Mouse (Mus musculus): Measurements from ENCODE around the gene Phc3. TPM values are rescaled to one million over a fixed set of nuclear protein-coding genes. Genes with fewer than 3 reads are reported as not detected.

Gene Phc3
- polyA plus RNA-seq, 2 experiments, result 1.9 to 2.9 TPM

DNA sequence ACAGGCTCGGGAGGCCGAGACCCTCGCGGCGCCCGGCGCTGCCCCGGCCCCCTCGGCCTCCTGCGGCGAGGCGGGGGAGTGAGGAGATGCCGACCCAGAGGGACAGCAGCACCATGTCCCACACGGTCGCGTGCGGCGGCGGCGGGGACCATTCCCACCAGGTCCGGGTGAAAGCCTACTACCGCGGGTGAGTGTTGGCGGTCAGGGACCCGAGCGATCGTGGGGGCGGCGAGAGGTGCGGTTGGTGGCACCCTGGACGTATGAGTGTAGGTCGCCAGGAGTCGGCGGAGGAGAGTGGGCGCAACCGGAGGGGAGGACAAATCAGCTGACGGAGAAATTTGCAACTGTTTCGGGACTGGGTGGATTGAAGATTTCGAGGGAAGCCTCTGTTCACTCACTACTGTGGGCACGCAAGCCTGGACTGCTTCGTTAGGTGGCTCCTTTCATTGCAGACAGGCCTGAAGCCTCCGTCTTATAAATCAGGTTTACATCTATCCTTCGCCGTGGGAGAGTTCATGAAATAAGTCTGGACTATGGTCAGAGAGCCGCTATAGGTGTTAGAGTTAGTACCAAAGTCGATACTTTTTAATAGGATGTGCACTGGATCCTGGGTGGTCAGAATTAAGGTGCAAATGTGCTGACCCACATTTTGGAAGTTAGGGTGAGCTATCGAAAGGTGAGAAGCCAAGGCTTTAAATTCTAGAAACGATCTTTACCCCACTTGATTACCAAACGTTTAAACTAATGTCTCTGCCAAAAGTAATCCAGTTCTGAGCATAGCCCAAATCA is 26.9 kb upstream of the Phc3 start:
- Histone ChIP-seq H3K4me3 (ENCODE audit: insufficient read depth in 1 of 2, low read depth in 2 of 2, low read length in 2 of 2) (peak overlapping the region; percentile 70 to 96), H3K4me1 (replicated peaks; ENCODE audit: control insufficient read depth in 2 of 2, insufficient read depth in 2 of 2, low read length in 1 of 2) (peaks cover 6 to 20% of the 10 kb centered on the region in 2 experiments), H3K9ac (replicated peaks) (peak overlapping the region; percentile 83), H3K27me3 (ENCODE audit: control insufficient read depth, insufficient read depth, low read length) (no peaks in the 10 kb centered on the region), H3K36me3 (replicated peaks; ENCODE audit: control insufficient read depth, insufficient read depth, low read depth) (no peaks in the 10 kb centered on the region), H3K4me2 (ENCODE audit: low read depth) (peak overlapping the region; percentile 95), H3K9me3 (ENCODE audit: control insufficient read depth, low read length) (no peaks in the 10 kb centered on the region), H3K27ac (no peak overlapping the region)
- ATAC-seq (ENCODE audit: insufficient read depth) (peak; percentile 47), DNase-seq (ENCODE audit: low read depth in 3 of 3, low spot score in 3 of 3) (no peak)
- WGBS (ENCODE audit: insufficient replicate concordance), result 1% methylated on average over 48 of the region's 49 CpGs
- TF ChIP-seq EP300 (IDR thresholded peaks at IDR 0.05; ENCODE audit: low read depth), result no peak
- TF ChIP-seq CTCF (IDR thresholded peaks at IDR 0.05; ENCODE audit: low read depth), result no peak; the same call in 1 of the 2 replicates

DNA sequence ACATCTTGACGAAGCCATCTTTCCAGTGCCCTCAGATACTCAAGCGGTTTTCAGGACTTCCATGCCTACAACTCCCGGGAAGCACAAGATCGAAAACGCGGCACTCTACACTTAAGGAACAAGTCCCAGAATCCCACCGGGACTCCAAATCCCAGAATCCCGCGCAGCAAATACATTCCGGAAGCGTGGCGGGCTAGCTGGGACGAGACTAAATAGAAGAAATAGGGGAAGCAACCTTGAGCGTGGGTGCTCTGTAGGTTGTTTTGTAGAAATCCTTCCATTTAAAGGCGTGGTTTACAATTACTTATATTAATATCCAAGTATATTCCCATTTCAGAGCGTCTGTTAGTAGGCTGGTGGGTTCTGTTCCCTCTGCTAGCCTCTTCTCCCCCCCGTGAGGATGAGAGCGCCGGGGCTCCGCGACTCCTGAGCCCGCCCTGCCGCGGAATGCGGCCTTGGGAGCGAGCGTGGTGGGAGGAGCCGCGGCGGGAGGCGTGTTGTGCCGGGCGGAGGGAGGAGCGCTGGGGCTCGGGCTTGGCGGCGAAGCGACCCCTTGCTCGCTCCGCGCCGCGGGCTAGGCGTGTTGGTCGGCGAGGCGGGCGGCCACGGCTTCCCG is 26.2 kb upstream of the Phc3 start, which contains the start of gene Prkci:
Prkci (plus strand) TSS at position 465 of the 616 bp plus-strand sequence.
- Histone ChIP-seq H3K9ac (replicated peaks) (peak within 1 kb of the TSS; percentile 83), H3K27ac (no peak within 1 kb of the TSS), H3K9me3 (ENCODE audit: control insufficient read depth, low read length) (no peaks in the 10 kb centered on the region), H3K27me3 (ENCODE audit: control insufficient read depth, insufficient read depth, low read length) (no peaks in the 10 kb centered on the region), H3K4me2 (ENCODE audit: low read depth) (peak within 1 kb of the TSS; percentile 95), H3K4me1 (replicated peaks; ENCODE audit: control insufficient read depth in 2 of 2, insufficient read depth in 2 of 2, low read length in 1 of 2) (peaks cover 6 to 19% of the 10 kb centered on the region in 2 experiments), H3K4me3 (ENCODE audit: insufficient read depth in 1 of 2, low read depth in 2 of 2, low read length in 2 of 2) (peak within 1 kb of the TSS; percentile 71 to 96), H3K36me3 (replicated peaks; ENCODE audit: control insufficient read depth, insufficient read depth, low read depth) (no peaks in the 10 kb centered on the region)
- WGBS (ENCODE audit: insufficient replicate concordance), result under 1% methylated on average over 50 of the region's 50 CpGs
- TF ChIP-seq CTCF (IDR thresholded peaks at IDR 0.05; ENCODE audit: low read depth) (no peak), EP300 (IDR thresholded peaks at IDR 0.05; ENCODE audit: low read depth) (peak; percentile 50)
- peak; percentile 98 for ATAC-seq (ENCODE audit: insufficient read depth)
- DNase-seq (ENCODE audit: low read depth in 3 of 3, low spot score in 3 of 3), result peak; percentile 83 to 88 (median 88)

DNA sequence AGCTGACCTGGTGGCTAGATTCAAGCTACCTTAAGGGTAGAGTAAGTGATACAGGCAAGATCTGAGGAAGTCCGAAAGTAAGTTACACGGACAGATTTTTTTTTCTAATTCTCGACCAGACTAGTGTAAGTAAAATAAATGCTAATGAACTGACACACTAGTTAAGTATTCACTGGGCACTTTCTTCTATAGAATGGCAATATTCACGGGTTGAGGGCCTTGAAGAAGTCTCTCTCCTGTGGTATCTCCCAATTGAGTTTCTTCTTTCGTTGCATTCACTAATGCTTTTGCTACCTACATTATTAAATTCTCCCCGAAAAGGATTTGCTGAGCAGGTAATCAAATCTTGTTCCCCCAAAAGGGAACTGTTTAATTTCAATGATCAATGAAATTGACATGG is 25.6 kb upstream of the Phc3 start:
- ATAC-seq (ENCODE audit: insufficient read depth) (no peak), DNase-seq (ENCODE audit: low read depth in 3 of 3, low spot score in 3 of 3) (no peak)
- Histone ChIP-seq H3K27me3 (ENCODE audit: control insufficient read depth, insufficient read depth, low read length) (no peaks in the 10 kb centered on the region), H3K9me3 (ENCODE audit: control insufficient read depth, low read length) (no peaks in the 10 kb centered on the region), H3K27ac (no peak overlapping the region), H3K4me2 (ENCODE audit: low read depth) (peak overlapping the region; percentile 95), H3K36me3 (replicated peaks; ENCODE audit: control insufficient read depth, insufficient read depth, low read depth) (no peaks in the 10 kb centered on the region), H3K4me1 (replicated peaks; ENCODE audit: control insufficient read depth in 2 of 2, insufficient read depth in 2 of 2, low read length in 1 of 2) (peaks cover 6 to 15% of the 10 kb centered on the region in 2 experiments), H3K9ac (replicated peaks) (peak overlapping the region; percentile 62), H3K4me3 (ENCODE audit: insufficient read depth in 1 of 2, low read depth in 2 of 2, low read length in 2 of 2) (peak overlapping the region; percentile 71 to 96)
- TF ChIP-seq CTCF (IDR thresholded peaks at IDR 0.05; ENCODE audit: low read depth) (no peak), EP300 (IDR thresholded peaks at IDR 0.05; ENCODE audit: low read depth) (no peak)
- WGBS (ENCODE audit: insufficient replicate concordance), result 11% methylated on average over 6 of the region's 6 CpGs

- Histone ChIP-seq H3K27me3 (ENCODE audit: control insufficient read depth, insufficient read depth, low read length) (no peaks in the 10 kb centered on the region), H3K9me3 (ENCODE audit: control insufficient read depth, low read length) (no peaks in the 10 kb centered on the region), H3K9ac (replicated peaks) (no peak overlapping the region), H3K4me1 (replicated peaks; ENCODE audit: control insufficient read depth in 2 of 2, insufficient read depth in 2 of 2, low read length in 1 of 2) (peaks cover 6 to 12% of the 10 kb centered on the region in 2 experiments), H3K27ac (no peak overlapping the region), H3K36me3 (replicated peaks; ENCODE audit: control insufficient read depth, insufficient read depth, low read depth) (no peaks in the 10 kb centered on the region), H3K4me3 (ENCODE audit: insufficient read depth in 1 of 2, low read depth in 2 of 2, low read length in 2 of 2) (no peak overlapping the region), H3K4me2 (ENCODE audit: low read depth) (no peak overlapping the region)
- no peak for ATAC-seq (ENCODE audit: insufficient read depth)
- no peak for DNase-seq (ENCODE audit: low read depth in 3 of 3, low spot score in 3 of 3)
- no peak for TF ChIP-seq CTCF (IDR thresholded peaks at IDR 0.05; ENCODE audit: low read depth)
- no peak for TF ChIP-seq EP300 (IDR thresholded peaks at IDR 0.05; ENCODE audit: low read depth)
Observed at GRCm38 (mm10) chr3:30993066-30993573, 23.9 kb upstream of the Phc3 start.

DNA sequence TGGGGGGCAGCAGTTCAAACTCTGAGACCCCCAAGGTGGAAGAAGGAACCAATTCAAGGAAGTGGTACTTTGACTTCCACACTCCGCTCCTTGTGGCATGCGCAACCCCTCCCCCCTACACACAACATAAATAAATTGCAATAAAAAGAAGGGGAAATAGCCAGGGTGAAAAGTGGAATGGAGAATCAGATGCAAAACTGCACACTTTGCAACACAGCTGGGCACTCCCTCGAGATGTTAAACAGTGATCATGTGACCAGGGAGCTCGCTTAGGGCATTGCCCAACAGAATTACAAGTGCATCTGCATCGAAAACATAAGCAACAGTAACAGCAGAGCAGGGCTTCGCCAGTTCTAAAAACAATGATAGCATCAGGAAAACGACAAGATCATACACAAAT is 22.9 kb upstream of the Phc3 start:
- no peaks in the 10 kb centered on the region for H3K27me3 ChIP-seq (ENCODE audit: control insufficient read depth, insufficient read depth, low read length)
- WGBS (ENCODE audit: insufficient replicate concordance), result 58% methylated on average over 7 of the region's 7 CpGs
- no peak overlapping the region for H3K27ac ChIP-seq
- no peak for ATAC-seq (ENCODE audit: insufficient read depth)
- no peak overlapping the region for H3K4me3 ChIP-seq (ENCODE audit: insufficient read depth in 1 of 2, low read depth in 2 of 2, low read length in 2 of 2)
- H3K36me3 ChIP-seq (replicated peaks; ENCODE audit: control insufficient read depth, insufficient read depth, low read depth), result no peaks in the 10 kb centered on the region
- no peak overlapping the region for H3K4me2 ChIP-seq (ENCODE audit: low read depth)
- H3K9ac ChIP-seq (replicated peaks), result no peak overlapping the region
- H3K4me1 ChIP-seq (replicated peaks; ENCODE audit: control insufficient read depth in 2 of 2, insufficient read depth in 2 of 2, low read length in 1 of 2), result peaks cover 6 to 16% of the 10 kb centered on the region in 2 experiments
- DNase-seq (ENCODE audit: low read depth in 3 of 3, low spot score in 3 of 3), result no peak
- H3K9me3 ChIP-seq (ENCODE audit: control insufficient read depth, low read length), result no peaks in the 10 kb centered on the region
- TF ChIP-seq CTCF (IDR thresholded peaks at IDR 0.05; ENCODE audit: low read depth), result no peak
- TF ChIP-seq EP300 (IDR thresholded peaks at IDR 0.05; ENCODE audit: low read depth), result no peak

Measured in liver, embryonic 14.5 days (tissue).